Mouse (Mus musculus): ENCODE measurements at regions not wholly inside any gene's neighbourhood (a gene's known extent, or its start where the extent isn't known, plus 50 kb on each side); places are given as distances from the start of the nearest gene placed in this dataset.

GRCm38 (mm10) chr8:47611773-47612433, 63.5 kb downstream of the Ing2 start:
- no peak for TF ChIP-seq CTCF (conservative IDR thresholded peaks at IDR 0.05; ENCODE audit: insufficient read depth, insufficient read length, low read depth, low read length)
- TF ChIP-seq POLR2A (IDR thresholded peaks at IDR 0.05; ENCODE audit: low read depth, low read length) = no peak

Measured in kidney, adult 2 months (tissue).